In genomic region chr12:112214441-112214857, GRCm38 (mm10) we compare ENCODE assay signal across 10 mouse cellular contexts.
DNase-seq lines count a peak whose midpoint lies in the region; ATAC-seq lines count a peak whose summit lies in the region.
"Had no signal": no experiment of that assay in that cellular context is flagged by ENCODE, and none has a peak within 500 bp of the region (broad histone marks: within the 10 kb centered on the region; RNA-seq: fewer than 3 reads in every experiment).

No protein-coding gene starts in this region.

- DNase-seq in kidney, postnatal 4 days = peak; percentile 26 to 35
- DNase-seq in kidney, postnatal 25 days = no peak
- DNase-seq in adrenal gland, postnatal 36 days = peak; percentile 78 to 81
- DNase-seq in heart, postnatal 25 days (ENCODE audit: low spot score) = no peak
- DNase-seq in left cerebral cortex, postnatal 14 days (ENCODE audit: low spot score in 2 of 2) = no peak
- DNase-seq: cerebellum, adult 11 months; gastrocnemius, postnatal 25 days had no signal

- 19% methylated on average over 13 of the region's 13 CpGs for WGBS in hindbrain, embryonic 13.5 days
- 26% methylated on average over 13 of the region's 13 CpGs for WGBS in stomach, embryonic 14.5 days

- no peaks in the 10 kb centered on the region for H3K36me3 ChIP-seq in hindbrain, embryonic 13.5 days
- H3K36me3 ChIP-seq in stomach, embryonic 14.5 days (ENCODE audit: control insufficient read depth, insufficient read depth, low read length) = no peaks in the 10 kb centered on the region
- H3K36me3 ChIP-seq: limb, embryonic 12.5 days had no signal

- no peak; the same call in 1 of the 2 replicates for ATAC-seq in hindbrain, embryonic 13.5 days (ENCODE audit: low FRiP score)
- ATAC-seq in stomach, embryonic 14.5 days (ENCODE audit: insufficient number of reproducible peaks, insufficient read depth, low FRiP score, low read depth) = 0 out of 2 replicates have a peak, but pooled peaks have one; percentile 29

- H3K4me1 ChIP-seq in hindbrain, embryonic 13.5 days (replicated peaks) = peaks cover 46% of the 10 kb centered on the region
- H3K4me1 ChIP-seq in stomach, embryonic 14.5 days (ENCODE audit: control insufficient read depth, insufficient read depth, low read length) = no peaks in the 10 kb centered on the region

- no peak overlapping the region for H3K9ac ChIP-seq in hindbrain, embryonic 13.5 days
- H3K9ac ChIP-seq in stomach, embryonic 14.5 days (replicated peaks; ENCODE audit: low read depth, low read length) = no peak overlapping the region
- H3K9ac ChIP-seq: limb, embryonic 12.5 days had no signal

- intact Hi-C loops in heart, postnatal 25 days (cut with DNase I) = no loop called here
- intact Hi-C loops in left cerebral cortex, postnatal 14 days (cut with DNase I) = no loop called here

- no peak overlapping the region for H3K4me3 ChIP-seq in hindbrain, embryonic 13.5 days
- no peak overlapping the region for H3K4me3 ChIP-seq in stomach, embryonic 14.5 days (ENCODE audit: low read depth, low read length)
- H3K4me3 ChIP-seq: limb, embryonic 12.5 days had no signal

- no peaks in the 10 kb centered on the region for H3K9me3 ChIP-seq in hindbrain, embryonic 13.5 days
- H3K9me3 ChIP-seq in stomach, embryonic 14.5 days (ENCODE audit: control insufficient read depth, low read depth, low read length) = no peaks in the 10 kb centered on the region
- H3K9me3 ChIP-seq: limb, embryonic 12.5 days had no signal

- H3K4me2 ChIP-seq in hindbrain, embryonic 13.5 days = no peak overlapping the region
- no peak overlapping the region for H3K4me2 ChIP-seq in stomach, embryonic 14.5 days (replicated peaks; ENCODE audit: low read depth, low read length)
- H3K4me2 ChIP-seq: limb, embryonic 12.5 days had no signal

- H3K27me3 ChIP-seq in hindbrain, embryonic 13.5 days = peaks cover 61% of the 10 kb centered on the region
- no peaks in the 10 kb centered on the region for H3K27me3 ChIP-seq in stomach, embryonic 14.5 days (ENCODE audit: control insufficient read depth, insufficient read depth, low read length)

- H3K27ac ChIP-seq in hindbrain, embryonic 13.5 days = 0 out of 2 replicates have a peak overlapping the region, but pooled peaks have one; percentile 8
- H3K27ac ChIP-seq in stomach, embryonic 14.5 days (ENCODE audit: low read length) = no peak overlapping the region
- H3K27ac ChIP-seq: limb, embryonic 12.5 days had no signal

Comparison
In these comparisons a context has a peak if more than half of its experiments do, and no peak if none do; other contexts are left out.
1. DNase-seq: peak in kidney, postnatal 4 days (2 of 2) and adrenal gland, postnatal 36 days (2 of 2); none in kidney, postnatal 25 days (0 of 2), heart, postnatal 25 days (single experiment) and left cerebral cortex, postnatal 14 days (0 of 2).